Mouse (Mus musculus) heart, embryonic 10.5 days (tissue): ENCODE data around the gene 0610030E20Rik. TPM values are rescaled to one million over a fixed set of nuclear protein-coding genes. Genes with fewer than 3 reads are reported as not detected.

Source experiments
- DNase-seq: peaks from one replicate; pipeline ENCODE4 v3.0.0-alpha.2; 2017; ENCODE audit warnings: low spot score
- H3K27ac ChIP-seq: fragments of 300-500 bp; sonication (generic); 2 replicates; pipeline ENCODE4 v1.5.1; 2016; ENCODE audit warnings: mild to moderate bottlenecking
- H3K27me3 ChIP-seq: fragments of 300-500 bp; sonication (generic); 2 replicates; pipeline ENCODE4 v1.6.1; 2016; ENCODE audit warnings: mild to moderate bottlenecking; ENCODE audit not compliant: poor library complexity, insufficient read depth, severe bottlenecking
- H3K36me3 ChIP-seq: fragments of 300-500 bp; sonication (generic); 2 replicates; pipeline ENCODE4 v1.6.1; 2016; ENCODE audit warnings: mild to moderate bottlenecking, moderate library complexity
- H3K4me1 ChIP-seq: fragments of 300-500 bp; sonication (generic); 2 replicates; pipeline ENCODE4 v1.6.1; 2016; ENCODE audit warnings: mild to moderate bottlenecking
- H3K4me3 ChIP-seq: fragments of 300-500 bp; sonication (generic); 2 replicates; pipeline ENCODE4 v1.5.1; 2016; ENCODE audit warnings: mild to moderate bottlenecking, moderate library complexity
- H3K9me3 ChIP-seq: fragments of 300-500 bp; sonication (generic); 2 replicates; pipeline ENCODE4 v1.6.1; 2016; ENCODE audit warnings: mild to moderate bottlenecking, moderate library complexity
- WGBS: fragments of 180-500 bp; shearing (Covaris S2); methylation state at CpG from one replicate; pipeline ENCODE4 v1.1.7; 2016; 5-methylcytosine and 5-hydroxymethylcytosine counted together
- polyA plus RNA-seq: library from polyadenylated mRNA; unstranded; fragments of >200 nt; fragmentation: Nextera tagmentation; extraction: Ambion mirVana; gene quantifications from 2 replicates; pipeline ENCODE4 v1.2.1, GENCODE M21; 2016

Gene 0610030E20Rik
- polyA plus RNA-seq, 1 experiment from 2014 or later: 24.9 TPM

DNA sequence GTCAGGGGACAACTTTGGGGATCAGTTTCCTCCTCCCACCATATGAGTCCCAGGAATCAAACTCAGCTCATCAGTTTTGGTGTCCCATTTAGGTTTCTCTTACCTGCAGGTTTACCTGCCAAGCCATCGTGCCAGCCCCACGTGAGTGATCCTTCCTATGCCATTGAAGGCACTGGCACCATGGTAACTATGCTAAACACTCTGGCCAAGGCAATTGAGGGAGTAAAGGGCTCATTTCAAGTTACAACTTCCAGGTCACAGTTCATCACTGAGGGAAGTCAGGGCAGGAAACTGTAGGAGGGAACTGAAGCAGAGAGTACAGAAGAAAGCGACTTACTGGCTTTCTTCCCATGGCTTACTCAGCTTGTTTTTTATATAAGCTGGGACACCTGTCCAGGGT is 19.2 kb downstream of the 0610030E20Rik start:
- 55% methylated on average over 3 of the region's 3 CpGs for WGBS

DNA sequence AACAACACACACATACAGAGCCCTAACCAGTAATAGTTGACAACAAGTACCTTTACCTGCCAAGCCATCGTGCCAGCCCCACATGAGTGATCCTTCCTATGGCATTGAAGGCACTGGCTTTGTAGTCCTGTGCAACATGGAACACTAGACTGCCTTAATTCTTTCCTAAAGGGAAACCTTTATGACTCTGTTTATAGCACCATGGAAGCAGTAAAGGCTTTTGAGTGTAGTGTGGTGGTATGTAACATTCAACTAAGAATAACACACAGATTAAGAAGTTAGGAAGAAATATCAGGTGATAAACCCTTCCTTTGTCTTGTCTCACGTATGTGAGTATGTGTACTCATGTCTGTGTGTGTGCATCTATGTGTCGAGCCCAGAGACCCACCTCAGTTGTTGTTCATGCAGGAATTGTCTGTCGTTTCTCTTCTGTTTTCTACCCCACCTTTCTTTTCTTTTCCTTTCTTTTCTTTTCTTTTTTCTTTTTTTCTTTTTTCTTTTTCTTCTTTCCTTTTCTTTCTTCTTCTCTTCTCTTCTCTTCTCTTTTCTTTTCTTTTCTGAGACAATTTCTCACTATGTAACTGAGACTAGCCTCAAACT is 19.8 kb downstream of the 0610030E20Rik start, which contains the start of gene Rnf181:
Gene Rnf181, minus strand, starts transcription at position 113 of the 600 bp plus-strand sequence.
- H3K27me3 ChIP-seq: no peaks in the 10 kb centered on the region
- H3K36me3 ChIP-seq: 0 out of 2 replicates have a peak, but pooled peaks cover 6% of the 10 kb centered on the region
- no peaks in the 10 kb centered on the region for H3K9me3 ChIP-seq
- peaks cover 29% of the 10 kb centered on the region for H3K4me1 ChIP-seq
- DNase-seq: no peak
- no peak within 1 kb of the TSS for H3K27ac ChIP-seq
- WGBS: 68% methylated on average over 4 of the region's 4 CpGs
- H3K4me3 ChIP-seq: no peak within 1 kb of the TSS

More for the DNA sequence above, 19.2 kb downstream of the 0610030E20Rik start:
- Histone ChIP-seq H3K27me3 (no peaks in the 10 kb centered on the region), H3K9me3 (no peaks in the 10 kb centered on the region), H3K4me1 (peaks cover 30% of the 10 kb centered on the region), H3K27ac (no peak overlapping the region), H3K4me3 (no peak overlapping the region), H3K36me3 (0 out of 2 replicates have a peak, but pooled peaks cover 6% of the 10 kb centered on the region)
- no peak for DNase-seq

DNA sequence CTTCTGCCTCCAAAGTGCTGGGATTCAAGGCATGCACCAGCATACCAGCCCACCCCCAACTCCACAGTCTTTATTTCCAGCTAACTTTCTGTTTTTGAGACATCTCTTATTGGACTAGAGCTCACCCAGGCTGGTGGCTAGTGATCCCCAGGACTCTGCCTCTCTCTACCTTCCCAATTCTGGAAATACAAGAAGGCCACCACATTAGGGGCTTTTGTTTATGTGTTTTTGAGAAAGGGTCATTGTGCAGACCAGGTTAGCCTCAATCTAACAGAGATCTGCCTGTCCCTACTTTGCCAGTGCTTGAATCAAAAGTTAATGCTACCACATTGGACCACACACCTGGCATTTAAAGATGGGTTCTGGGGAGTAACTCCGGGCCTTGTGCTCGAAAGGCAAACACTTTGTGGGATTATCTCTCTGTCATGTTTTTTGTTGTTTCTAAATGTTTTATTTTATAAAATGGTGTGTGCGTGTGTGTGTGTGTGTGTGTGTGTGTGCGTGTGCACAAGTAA is 20.4 kb downstream of the 0610030E20Rik start:
- H3K27me3 ChIP-seq: no peaks in the 10 kb centered on the region
- no peak for DNase-seq
- 80% methylated on average over 4 of the region's 4 CpGs for WGBS

DNA sequence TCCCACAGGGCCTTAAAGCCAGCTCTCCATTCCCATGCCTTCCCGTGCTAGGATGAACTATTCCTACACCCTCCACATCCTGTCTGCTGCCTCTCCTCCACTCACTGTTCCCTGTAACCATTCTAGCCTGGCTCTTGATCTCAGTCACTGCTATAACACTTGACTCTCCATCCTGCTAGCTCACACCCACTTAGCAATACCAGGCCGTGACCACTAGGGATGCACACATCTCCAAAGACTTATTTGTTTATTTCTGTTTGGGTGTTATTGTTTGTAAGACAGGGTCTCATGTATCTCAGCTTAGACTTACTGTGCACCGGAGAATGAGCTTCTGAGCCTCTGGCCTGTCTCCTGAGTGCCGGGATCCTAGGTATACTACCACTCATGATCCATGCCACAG is 22.4 kb downstream of the 0610030E20Rik start:
- H3K27me3 ChIP-seq: no peaks in the 10 kb centered on the region
- H3K4me1 ChIP-seq: peaks cover 43% of the 10 kb centered on the region
- 0 out of 2 replicates have a peak overlapping the region, but pooled peaks have one; percentile 25 for H3K27ac ChIP-seq
- DNase-seq: no peak
- no peak overlapping the region for H3K4me3 ChIP-seq
- H3K9me3 ChIP-seq: no peaks in the 10 kb centered on the region
- WGBS: 72% methylated on average over 4 of the region's 4 CpGs
- 0 out of 2 replicates have a peak, but pooled peaks cover 6% of the 10 kb centered on the region for H3K36me3 ChIP-seq

More for the DNA sequence above, 20.4 kb downstream of the 0610030E20Rik start:
- Histone ChIP-seq H3K4me1 (peaks cover 34% of the 10 kb centered on the region), H3K9me3 (no peaks in the 10 kb centered on the region), H3K27ac (no peak overlapping the region), H3K4me3 (no peak overlapping the region), H3K36me3 (0 out of 2 replicates have a peak, but pooled peaks cover 6% of the 10 kb centered on the region)

DNA sequence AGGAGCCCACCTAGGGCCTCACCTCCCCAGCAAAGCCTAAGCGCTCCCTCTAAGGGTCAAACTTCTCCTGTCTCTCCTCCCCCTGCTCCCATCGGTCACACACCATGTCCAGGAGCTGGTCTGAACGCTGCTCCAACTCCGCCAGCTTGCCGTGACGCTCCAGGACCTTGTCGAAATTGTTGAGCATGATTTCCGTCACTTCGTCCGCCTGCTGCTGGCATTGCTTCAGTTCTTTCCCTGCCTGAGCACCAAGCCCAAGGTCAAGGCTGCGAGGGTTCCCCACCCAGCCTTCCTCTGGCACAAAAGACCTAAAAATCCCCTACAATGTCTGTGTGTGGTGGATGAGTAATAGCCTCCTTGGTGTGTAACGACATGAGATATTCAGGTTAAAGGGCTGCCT is 23.0 kb downstream of the 0610030E20Rik start:
- no peak overlapping the region for H3K4me3 ChIP-seq
- 0 out of 2 replicates have a peak, but pooled peaks cover 6% of the 10 kb centered on the region for H3K36me3 ChIP-seq
- H3K4me1 ChIP-seq: peaks cover 43% of the 10 kb centered on the region
- no peak for DNase-seq
- no peaks in the 10 kb centered on the region for H3K27me3 ChIP-seq
- H3K27ac ChIP-seq: 0 out of 2 replicates have a peak overlapping the region, but pooled peaks have one; percentile 23
- no peaks in the 10 kb centered on the region for H3K9me3 ChIP-seq
- WGBS: 72% methylated on average over 12 of the region's 12 CpGs

DNA sequence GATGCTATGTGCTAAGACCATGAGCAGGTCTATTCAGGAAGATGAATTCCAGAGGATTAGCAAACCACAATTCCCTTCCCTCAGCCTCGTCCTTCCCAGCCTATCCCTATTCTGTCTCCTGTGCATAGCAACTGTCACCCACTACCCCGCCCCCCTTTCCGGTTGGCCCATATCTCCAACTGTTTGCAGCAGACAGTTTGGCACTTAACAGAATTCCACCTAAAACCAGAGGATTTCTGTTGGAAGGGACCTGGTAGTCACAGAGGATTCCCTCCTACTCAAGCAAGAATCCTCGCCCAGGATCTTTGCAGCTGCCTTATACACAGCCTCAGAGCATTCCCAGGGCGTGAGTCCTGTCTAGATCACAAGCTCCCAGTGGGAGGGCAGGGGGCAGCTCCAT is 24.0 kb downstream of the 0610030E20Rik start:
- Histone ChIP-seq H3K27me3 (no peaks in the 10 kb centered on the region), H3K4me1 (peaks cover 43% of the 10 kb centered on the region), H3K9me3 (no peaks in the 10 kb centered on the region), H3K36me3 (0 out of 2 replicates have a peak, but pooled peaks cover 6% of the 10 kb centered on the region), H3K4me3 (0 out of 2 replicates have a peak overlapping the region, but pooled peaks have one; percentile 15), H3K27ac (peak overlapping the region; percentile 72)
- 33% methylated on average over 5 of the region's 5 CpGs for WGBS
- DNase-seq: peak; percentile 80

DNA sequence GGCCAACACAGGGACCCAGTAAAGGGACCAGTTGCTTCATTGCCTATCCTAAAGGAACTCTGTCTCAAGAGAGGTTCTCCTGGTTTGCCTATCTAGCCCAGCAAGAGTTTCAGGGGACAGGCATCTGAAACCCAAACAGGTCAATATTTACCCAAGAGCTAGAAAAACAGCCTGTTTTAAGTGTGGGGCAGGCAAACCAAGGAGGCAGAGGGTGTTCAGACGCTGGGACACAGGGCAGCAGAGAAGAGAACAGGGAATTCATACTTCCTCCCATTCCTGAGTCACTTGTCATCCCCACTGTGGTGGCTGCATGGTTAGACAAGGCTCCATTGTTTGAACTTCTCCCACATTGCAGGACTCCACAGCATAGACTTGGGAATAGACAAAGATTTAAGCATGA is 24.5 kb downstream of the 0610030E20Rik start:
- WGBS: 9% methylated on average over 1 of the region's 1 CpGs
- no peaks in the 10 kb centered on the region for H3K9me3 ChIP-seq
- H3K4me1 ChIP-seq: peaks cover 43% of the 10 kb centered on the region
- H3K4me3 ChIP-seq: 0 out of 2 replicates have a peak overlapping the region, but pooled peaks have one; percentile 15
- H3K36me3 ChIP-seq: 0 out of 2 replicates have a peak, but pooled peaks cover 6% of the 10 kb centered on the region
- H3K27ac ChIP-seq: peak overlapping the region; percentile 72
- DNase-seq: no peak
- no peaks in the 10 kb centered on the region for H3K27me3 ChIP-seq

DNA sequence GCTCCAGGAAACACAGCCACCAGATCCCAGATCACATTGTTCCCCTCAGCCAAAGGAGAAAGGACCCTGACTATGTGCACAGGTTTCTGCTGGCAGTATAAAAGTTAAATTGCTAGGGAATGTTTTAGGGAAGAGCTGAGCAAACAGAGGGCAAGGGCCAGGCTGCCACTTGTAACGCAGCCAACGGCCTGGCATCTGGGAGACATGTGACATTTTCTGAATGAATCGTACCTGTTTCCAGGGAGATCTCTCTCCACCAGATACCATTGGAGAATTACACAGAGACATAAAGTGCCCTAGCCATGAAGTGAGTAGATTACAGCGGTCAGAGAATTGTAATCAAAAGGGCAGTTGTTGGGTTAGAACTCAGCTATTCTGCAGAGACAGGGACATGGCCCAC is 26.1 kb downstream of the 0610030E20Rik start:
- Histone ChIP-seq H3K27me3 (no peaks in the 10 kb centered on the region), H3K4me3 (no peak overlapping the region), H3K36me3 (0 out of 2 replicates have a peak, but pooled peaks cover 6% of the 10 kb centered on the region), H3K9me3 (no peaks in the 10 kb centered on the region), H3K4me1 (peaks cover 43% of the 10 kb centered on the region), H3K27ac (peak overlapping the region; percentile 49; the same call in 1 of the 2 replicates)
- no peak for DNase-seq
- WGBS: 90% methylated on average over 4 of the region's 4 CpGs

DNA sequence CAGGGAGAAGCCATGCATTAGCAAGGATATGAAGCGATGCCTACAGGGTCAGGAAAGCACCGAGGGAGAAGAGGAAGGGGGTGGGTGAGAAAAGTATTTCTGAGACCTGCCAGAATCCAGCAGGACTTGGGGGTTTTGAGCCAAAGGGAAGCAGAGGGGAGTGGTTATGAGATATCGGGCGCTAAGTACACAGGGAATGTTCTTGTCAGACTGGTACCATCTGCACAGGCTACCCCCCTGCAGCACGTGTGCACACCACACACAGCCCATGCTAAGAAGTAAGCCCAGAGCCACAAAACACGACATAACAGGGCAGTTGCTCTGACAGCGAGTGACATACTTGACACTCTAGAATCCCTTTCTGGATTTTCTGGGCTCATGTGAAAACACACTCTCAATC is 27.1 kb downstream of the 0610030E20Rik start:
- DNase-seq: no peak
- no peaks in the 10 kb centered on the region for H3K9me3 ChIP-seq
- H3K36me3 ChIP-seq: 0 out of 2 replicates have a peak, but pooled peaks cover 1% of the 10 kb centered on the region
- H3K4me3 ChIP-seq: no peak overlapping the region
- peaks cover 43% of the 10 kb centered on the region for H3K4me1 ChIP-seq
- H3K27ac ChIP-seq: peak overlapping the region; percentile 49; the same call in 1 of the 2 replicates
- peaks cover under 1% of the 10 kb centered on the region; the same call in 1 of the 2 replicates for H3K27me3 ChIP-seq
- 47% methylated on average over 7 of the region's 7 CpGs for WGBS

DNA sequence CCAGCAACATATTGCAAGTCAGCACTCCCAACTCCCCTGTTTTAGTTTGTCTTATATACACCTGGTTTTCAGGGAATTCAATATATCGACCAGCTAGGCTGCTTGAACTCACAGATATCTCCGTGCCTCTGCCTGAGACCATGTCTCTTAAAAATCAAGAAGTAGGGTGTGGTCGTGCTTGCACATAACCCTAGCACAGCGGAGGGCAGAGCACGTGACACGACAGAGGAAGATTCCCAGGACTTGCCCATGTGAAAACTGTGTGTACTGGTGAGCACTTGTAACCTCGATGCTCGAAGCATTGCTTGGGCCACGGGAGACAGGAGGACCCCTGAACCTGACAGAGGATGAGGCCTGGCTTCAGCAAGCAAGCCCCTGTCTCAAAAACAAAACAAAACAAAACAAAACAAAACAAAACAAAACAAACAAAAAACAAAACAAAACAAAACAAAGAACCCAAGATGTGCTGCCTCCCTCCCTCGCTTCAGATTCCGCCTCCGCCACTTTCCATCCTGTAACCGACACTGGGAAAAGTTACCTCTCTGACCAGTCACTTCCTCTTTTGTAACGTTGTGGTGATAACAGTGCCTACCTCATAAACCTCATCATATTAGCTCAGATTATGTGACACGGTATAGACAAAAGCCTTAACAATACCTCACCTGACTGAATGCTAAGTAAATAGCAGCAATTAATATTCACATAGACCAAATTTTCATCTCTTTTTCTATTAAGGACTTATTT is 27.9 kb downstream of the 0610030E20Rik start:
- H3K27ac ChIP-seq: 0 out of 2 replicates have a peak overlapping the region, but pooled peaks have one; percentile 67
- no peaks in the 10 kb centered on the region for H3K36me3 ChIP-seq
- 72% methylated on average over 15 of the region's 15 CpGs for WGBS
- H3K4me3 ChIP-seq: no peak overlapping the region
- H3K9me3 ChIP-seq: no peaks in the 10 kb centered on the region
- DNase-seq: no peak
- peaks cover 41% of the 10 kb centered on the region for H3K4me1 ChIP-seq
- H3K27me3 ChIP-seq: peaks cover 5% of the 10 kb centered on the region; the same call in 1 of the 2 replicates

DNA sequence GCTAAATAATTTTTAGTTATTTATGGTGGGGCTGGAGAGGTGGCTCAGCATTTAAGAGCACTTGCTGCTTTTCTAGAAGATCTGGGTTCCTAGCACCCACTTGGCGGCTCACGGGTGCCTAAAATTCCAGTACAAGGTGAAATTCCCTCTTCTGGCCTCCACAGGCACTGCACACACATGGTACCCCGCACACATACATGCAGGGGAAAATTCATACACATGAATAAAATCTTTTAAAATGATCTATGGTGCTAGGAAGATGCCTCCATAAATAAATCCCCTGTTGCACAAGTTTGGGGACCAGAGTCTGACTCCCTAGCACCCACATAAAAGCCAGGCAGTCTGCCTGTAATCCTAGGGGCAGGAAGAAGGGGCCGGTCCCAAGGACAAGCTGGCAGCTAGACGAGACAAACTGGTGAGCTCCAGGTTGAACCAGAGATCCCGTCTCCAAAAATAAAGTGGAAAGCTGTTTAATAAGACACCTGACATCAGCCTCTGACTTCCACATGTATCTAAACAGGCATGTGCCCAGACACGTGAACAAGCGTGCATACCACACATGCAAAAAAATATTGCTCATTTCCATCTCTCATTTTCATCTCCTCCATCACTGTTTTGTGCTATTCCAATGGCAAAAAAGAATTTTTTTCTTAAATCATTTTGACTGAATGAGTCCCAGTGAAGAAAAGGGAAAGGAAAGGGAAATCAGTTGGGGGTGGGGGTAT is 31.6 kb downstream of the 0610030E20Rik start:
- peaks cover 5% of the 10 kb centered on the region; the same call in 1 of the 2 replicates for H3K27me3 ChIP-seq
- H3K27ac ChIP-seq: no peak overlapping the region
- H3K36me3 ChIP-seq: no peaks in the 10 kb centered on the region
- no peak for DNase-seq
- H3K4me1 ChIP-seq: peaks cover 17% of the 10 kb centered on the region
- peak overlapping the region; percentile 69; the same call in 1 of the 2 replicates for H3K4me3 ChIP-seq
- no peaks in the 10 kb centered on the region for H3K9me3 ChIP-seq
- WGBS: 85% methylated on average over 8 of the region's 8 CpGs
